Mouse (Mus musculus) stomach, postnatal 0 days (tissue): Measurements from ENCODE around the gene Adh1. TPM values are rescaled to one million over a fixed set of nuclear protein-coding genes. Genes with fewer than 3 reads are reported as not detected.

Experiments
- ATAC-seq: fragments of 200-750 bp; cut with Nextera tagmentation; 2 replicates; pipeline ENCODE4 v1.8.0; 2017; ENCODE audit not compliant: low FRiP score, low TSS enrichment
- DNase-seq: peaks from one replicate; pipeline ENCODE4 v3.0.0-alpha.2; 2016; ENCODE audit warnings: low spot score
- H3K27ac ChIP-seq: fragments of 300-500 bp; sonication (generic); replicated peaks from 2 replicates; pipeline ENCODE4 v1.5.1; 2014; ENCODE audit warnings: mild to moderate bottlenecking, control low read depth
- H3K27me3 ChIP-seq: fragments of 300-500 bp; sonication (generic); 2 replicates; pipeline ENCODE4 v1.6.1; 2014; ENCODE audit warnings: low read length; ENCODE audit not compliant: control insufficient read depth, insufficient read depth
- H3K36me3 ChIP-seq: fragments of 300-500 bp; sonication (generic); 2 replicates; pipeline ENCODE4 v1.6.1; 2014; ENCODE audit warnings: low read length, mixed read lengths; ENCODE audit not compliant: control insufficient read depth, insufficient read depth
- H3K4me1 ChIP-seq: fragments of 300-500 bp; sonication (generic); replicated peaks from 2 replicates; pipeline ENCODE4 v1.6.1; 2014; ENCODE audit warnings: antibody characterized with exemption; ENCODE audit not compliant: control insufficient read depth, insufficient read depth
- H3K4me2 ChIP-seq: fragments of 300-500 bp; sonication (generic); replicated peaks from 2 replicates; pipeline ENCODE4 v1.6.1; 2014; ENCODE audit warnings: low read depth, mild to moderate bottlenecking, control low read depth, moderate library complexity
- H3K4me3 ChIP-seq: fragments of 300-500 bp; sonication (generic); 2 replicates; pipeline ENCODE4 v1.5.1; 2014; ENCODE audit warnings: low read depth, low read length, control low read depth
- H3K9ac ChIP-seq: fragments of 300-500 bp; sonication (generic); 2 replicates; pipeline ENCODE4 v1.6.1; 2014; ENCODE audit warnings: mild to moderate bottlenecking, low read length, control low read depth, mixed read lengths
- H3K9me3 ChIP-seq: fragments of 300-500 bp; sonication (generic); 2 replicates; pipeline ENCODE4 v1.6.1; 2016; ENCODE audit warnings: low read length; ENCODE audit not compliant: control insufficient read depth
- CTCF ChIP-seq: IDR thresholded peaks from 2 replicates; pipeline ENCODE4 v1.5.1; 2016; ENCODE audit warnings: antibody characterized with exemption, low read depth, mild to moderate bottlenecking, moderate library complexity
- EP300 ChIP-seq: optimal IDR thresholded peaks from 2 replicates; pipeline ENCODE3; 2016; ENCODE audit warnings: antibody characterized with exemption
- WGBS: fragments of 180-500 bp; shearing (Covaris S2); extraction: QIAGEN DNeasy Blood & Tissue Kit; methylation state at CpG from one replicate; pipeline ENCODE4 v1.1.7; 2014; 5-methylcytosine and 5-hydroxymethylcytosine counted together
- polyA plus RNA-seq: library from polyadenylated mRNA; unstranded; fragments of >200 nt; fragmentation: Nextera tagmentation; extraction: Ambion mirVana; gene quantifications from 2 replicates; pipeline ENCODE4 v1.2.1, GENCODE M21; 2015

Gene Adh1
- polyA plus RNA-seq, 1 experiment from 2014 or later: 134 TPM

DNA sequence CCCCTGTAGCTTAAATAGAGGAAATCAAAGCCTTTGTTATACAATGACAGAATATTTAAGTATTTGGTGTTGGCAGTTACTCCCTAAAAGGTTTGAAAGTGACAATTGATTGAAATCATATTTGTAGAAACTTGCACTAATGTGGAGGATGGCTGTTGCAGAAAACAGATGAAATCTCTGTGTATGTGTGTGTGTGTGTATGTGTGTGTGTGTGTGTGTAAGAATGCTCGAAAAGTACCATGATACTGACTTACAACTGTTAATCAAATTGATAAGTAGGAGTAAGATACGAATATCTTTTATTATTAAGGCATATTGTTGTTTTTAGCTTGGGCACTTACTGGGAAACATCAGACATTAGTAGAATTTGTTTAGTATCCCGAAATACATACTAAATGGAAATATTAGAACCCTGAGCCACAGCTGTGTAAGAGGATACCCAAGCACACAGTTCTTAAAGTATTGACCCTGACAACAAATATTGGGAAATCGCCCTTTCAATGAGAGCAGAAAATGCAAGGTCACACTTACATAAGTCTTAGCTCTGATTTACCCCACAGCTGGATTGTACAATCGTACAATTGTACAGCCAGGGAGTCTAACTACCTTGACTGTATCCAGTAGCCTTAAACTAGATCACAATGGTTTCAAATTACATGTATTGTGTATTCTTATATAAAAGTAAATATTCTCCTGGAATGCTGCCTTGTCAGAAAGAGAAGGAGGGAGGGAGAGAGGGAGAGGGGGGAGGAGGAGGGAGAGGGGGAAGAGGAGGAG is 2.6 kb downstream of the Adh1 start:
- no peak overlapping the region for H3K4me3 ChIP-seq
- H3K36me3 ChIP-seq: no peaks in the 10 kb centered on the region
- 51% methylated on average over 5 of the region's 5 CpGs for WGBS
- TF ChIP-seq CTCF: no peak
- TF ChIP-seq EP300: no peak
- no peak for DNase-seq
- no peak overlapping the region for H3K9ac ChIP-seq
- H3K27me3 ChIP-seq: no peaks in the 10 kb centered on the region
- no peaks in the 10 kb centered on the region for H3K4me1 ChIP-seq
- ATAC-seq: peak; percentile 83
- H3K27ac ChIP-seq: no peak overlapping the region
- H3K4me2 ChIP-seq: no peak overlapping the region
- H3K9me3 ChIP-seq: no peaks in the 10 kb centered on the region

DNA sequence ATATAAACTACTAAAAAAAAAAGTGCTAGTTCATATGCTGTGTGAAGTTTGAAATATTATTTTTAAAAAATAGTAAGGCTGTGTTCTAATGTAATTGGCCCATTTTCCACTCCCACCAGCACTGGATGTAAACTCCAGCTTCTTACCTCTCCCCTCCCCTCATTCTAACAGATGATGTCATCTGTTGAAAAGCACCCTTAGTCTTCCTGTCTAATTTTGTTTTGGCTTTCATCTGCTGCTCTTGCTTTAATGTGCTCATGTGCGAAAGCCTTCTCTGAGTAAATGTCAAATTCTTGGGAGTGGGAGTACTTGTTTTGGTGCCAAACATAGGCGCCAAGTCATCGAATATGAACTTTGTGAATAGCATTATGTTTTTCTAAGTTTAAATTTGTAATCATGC is 3.9 kb downstream of the Adh1 start:
- Histone ChIP-seq H3K9me3 (no peaks in the 10 kb centered on the region), H3K27ac (no peak overlapping the region), H3K27me3 (no peaks in the 10 kb centered on the region), H3K9ac (no peak overlapping the region), H3K4me2 (no peak overlapping the region), H3K36me3 (no peaks in the 10 kb centered on the region), H3K4me3 (no peak overlapping the region), H3K4me1 (no peaks in the 10 kb centered on the region)
- 51% methylated on average over 3 of the region's 3 CpGs for WGBS
- DNase-seq (no peak), ATAC-seq (no peak)
- TF ChIP-seq EP300: no peak
- TF ChIP-seq CTCF: no peak

- Histone ChIP-seq H3K9me3 (no peaks in the 10 kb centered on the region), H3K4me3 (no peak overlapping the region), H3K4me1 (no peaks in the 10 kb centered on the region), H3K27me3 (no peaks in the 10 kb centered on the region), H3K4me2 (no peak overlapping the region), H3K9ac (no peak overlapping the region), H3K36me3 (no peaks in the 10 kb centered on the region), H3K27ac (no peak overlapping the region)
- no peak for TF ChIP-seq EP300
- TF ChIP-seq CTCF: no peak
- no peak for ATAC-seq
- 14% methylated on average over 1 of the region's 1 CpGs for WGBS
- DNase-seq: no peak
Observed at GRCm38 (mm10) chr3:138270507-138270906, 9.7 kb downstream of the Adh1 start.

- TF ChIP-seq EP300 (no peak), CTCF (no peak)
- no peak for DNase-seq
- no peak overlapping the region for H3K27ac ChIP-seq
- H3K36me3 ChIP-seq: no peaks in the 10 kb centered on the region
- no peak for ATAC-seq
- no peak overlapping the region for H3K4me2 ChIP-seq
- H3K9me3 ChIP-seq: no peaks in the 10 kb centered on the region
- no peak overlapping the region for H3K9ac ChIP-seq
- no peaks in the 10 kb centered on the region for H3K27me3 ChIP-seq
- no peak overlapping the region for H3K4me3 ChIP-seq
- 84% methylated on average over 2 of the region's 2 CpGs for WGBS
- no peaks in the 10 kb centered on the region for H3K4me1 ChIP-seq
Observed at GRCm38 (mm10) chr3:138271297-138271696, 10.5 kb downstream of the Adh1 start.

DNA sequence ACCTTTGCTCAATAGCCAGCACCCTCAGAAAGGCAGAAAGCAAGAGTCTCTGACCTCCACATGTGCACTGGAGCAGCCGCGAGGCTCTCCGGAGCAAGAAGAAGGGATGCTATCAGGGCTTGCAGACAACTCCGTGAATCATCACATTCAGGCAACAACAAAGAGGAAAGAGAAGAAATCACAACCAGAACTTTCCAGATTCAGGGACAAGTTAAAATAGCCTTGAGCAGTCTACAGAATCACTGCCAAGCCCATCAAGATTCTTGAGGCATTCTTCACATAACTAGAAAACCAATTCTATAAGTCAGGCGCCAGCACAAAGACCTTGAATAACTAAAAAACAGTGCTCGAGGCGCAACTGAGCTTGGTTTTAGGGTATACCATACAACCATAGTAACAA is 12.3 kb downstream of the Adh1 start:
- 81% methylated on average over 7 of the region's 7 CpGs for WGBS

GRCm38 (mm10) chr3:138275100-138275499 is 14.3 kb downstream of the Adh1 start:
- Histone ChIP-seq H3K27me3 (no peaks in the 10 kb centered on the region), H3K27ac (no peak overlapping the region), H3K36me3 (no peaks in the 10 kb centered on the region), H3K4me2 (no peak overlapping the region), H3K4me3 (no peak overlapping the region), H3K9ac (no peak overlapping the region), H3K4me1 (no peaks in the 10 kb centered on the region), H3K9me3 (no peaks in the 10 kb centered on the region)
- DNase-seq: no peak
- no peak for ATAC-seq
- 49% methylated on average over 3 of the region's 3 CpGs for WGBS
- TF ChIP-seq EP300 (no peak), CTCF (no peak)

More for the DNA sequence above, 12.3 kb downstream of the Adh1 start:
- TF ChIP-seq CTCF: no peak
- TF ChIP-seq EP300: no peak
- no peaks in the 10 kb centered on the region for H3K4me1 ChIP-seq
- no peak overlapping the region for H3K27ac ChIP-seq
- no peak overlapping the region for H3K4me2 ChIP-seq
- no peaks in the 10 kb centered on the region for H3K27me3 ChIP-seq
- H3K36me3 ChIP-seq: no peaks in the 10 kb centered on the region
- H3K9ac ChIP-seq: no peak overlapping the region
- H3K9me3 ChIP-seq: no peaks in the 10 kb centered on the region
- no peak for ATAC-seq
- H3K4me3 ChIP-seq: no peak overlapping the region
- no peak for DNase-seq
